Comparison of ENCODE assay signal across 8 mouse cellular contexts in the genomic region with DNA sequence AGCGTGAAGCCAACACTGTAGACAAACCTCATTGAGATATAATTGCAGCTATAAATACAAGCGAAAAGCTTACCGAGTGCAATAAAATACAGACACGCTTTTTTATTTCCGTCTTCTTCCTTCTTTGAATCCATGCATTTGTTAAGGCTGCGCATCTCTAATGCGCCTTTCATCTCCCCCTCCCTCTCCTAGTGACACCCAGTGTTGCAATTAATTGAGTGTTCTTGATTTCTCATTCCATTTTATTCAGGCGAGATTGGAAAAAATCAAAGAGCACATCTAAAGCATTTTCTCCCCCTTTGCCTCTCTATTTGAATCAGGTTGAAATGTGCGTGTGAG.
DNase-seq lines count a peak whose midpoint lies in the region; ATAC-seq and TF ChIP-seq lines count a peak whose summit lies in the region.

No protein-coding gene starts in this region.

- peaks cover 30% of the 10 kb centered on the region for H3K27me3 ChIP-seq in heart, embryonic 16.5 days (ENCODE audit: control insufficient read depth, insufficient read depth, low read length)
- H3K27me3 ChIP-seq in hindbrain, embryonic 11.5 days (ENCODE audit: control insufficient read depth, insufficient read depth, low read length): peaks cover 3% of the 10 kb centered on the region; the same call in 1 of the 2 replicates
- H3K27me3 ChIP-seq in midbrain, embryonic 12.5 days: peaks cover 39% of the 10 kb centered on the region

- intact Hi-C loops in heart, postnatal 14 days (cut with DNase I): no loop called here

- no peak for TF ChIP-seq CTCF in cortical plate, adult 2 months (IDR thresholded peaks at IDR 0.05; ENCODE audit: extremely low read depth, insufficient read depth, low read length)

- no peaks in the 10 kb centered on the region for H3K36me3 ChIP-seq in heart, embryonic 16.5 days (ENCODE audit: control insufficient read depth, insufficient read depth)
- H3K36me3 ChIP-seq in hindbrain, embryonic 11.5 days (ENCODE audit: control insufficient read depth, insufficient read depth, low read length): no peaks in the 10 kb centered on the region
- H3K36me3 ChIP-seq in midbrain, embryonic 12.5 days: no peaks in the 10 kb centered on the region

- 8% methylated on average over 9 of the region's 9 CpGs for WGBS in heart, embryonic 16.5 days
- 2% methylated on average over 9 of the region's 9 CpGs for WGBS in hindbrain, embryonic 11.5 days
- 2% methylated on average over 9 of the region's 9 CpGs for WGBS in midbrain, embryonic 12.5 days

- H3K4me1 ChIP-seq in heart, embryonic 16.5 days (ENCODE audit: control insufficient read depth, insufficient read depth, low read length): 0 out of 2 replicates have a peak, but pooled peaks cover 5% of the 10 kb centered on the region
- H3K4me1 ChIP-seq in cortical plate, adult 2 months (ENCODE audit: control insufficient read depth, insufficient read depth, low read length): no peaks in the 10 kb centered on the region
- H3K4me1 ChIP-seq in hindbrain, embryonic 11.5 days (replicated peaks; ENCODE audit: control insufficient read depth, insufficient read depth, low read length): peaks cover 11% of the 10 kb centered on the region
- H3K4me1 ChIP-seq in midbrain, embryonic 12.5 days: peaks cover 45% of the 10 kb centered on the region

- TF ChIP-seq POLR2A in cortical plate, adult 2 months (IDR thresholded peaks at IDR 0.05; ENCODE audit: extremely low read depth, insufficient read depth, low read length): no peak

- peak overlapping the region; percentile 39 for H3K4me3 ChIP-seq in heart, embryonic 16.5 days (ENCODE audit: low read length)
- H3K4me3 ChIP-seq in cortical plate, adult 2 months (ENCODE audit: insufficient read depth, low read length): peak overlapping the region; percentile 26; the same call in 1 of the 2 replicates
- H3K4me3 ChIP-seq in hindbrain, embryonic 11.5 days (ENCODE audit: low read depth, low read length): no peak overlapping the region
- peak overlapping the region; percentile 24 for H3K4me3 ChIP-seq in midbrain, embryonic 12.5 days

- peak overlapping the region; percentile 59 for H3K4me2 ChIP-seq in heart, embryonic 16.5 days (ENCODE audit: low read depth, low read length)
- H3K4me2 ChIP-seq in hindbrain, embryonic 11.5 days (replicated peaks; ENCODE audit: low read depth, low read length): peak overlapping the region; percentile 31
- peak overlapping the region; percentile 55 for H3K4me2 ChIP-seq in midbrain, embryonic 12.5 days (replicated peaks)

- DNase-seq in heart, postnatal 14 days: no peak
- no peak for DNase-seq in hindbrain, embryonic 11.5 days (ENCODE audit: low spot score)
- no peak for DNase-seq in thymus, postnatal 0 days (ENCODE audit: low spot score)
- DNase-seq in retina, postnatal 1 day: no peak
- DNase-seq in right cerebral cortex, postnatal 10 days (ENCODE audit: low spot score in 2 of 2): no peak

- ATAC-seq in heart, embryonic 16.5 days (replicated peaks; ENCODE audit: extremely low read depth, insufficient read depth, low FRiP score): no peak
- ATAC-seq in hindbrain, embryonic 11.5 days (ENCODE audit: low FRiP score): no peak; the same call in 1 of the 2 replicates
- peak; percentile 45 for ATAC-seq in midbrain, embryonic 12.5 days (ENCODE audit: low FRiP score, low read depth)

- no peaks in the 10 kb centered on the region for H3K9me3 ChIP-seq in heart, embryonic 16.5 days (replicated peaks; ENCODE audit: control insufficient read depth, low read length)
- no peaks in the 10 kb centered on the region for H3K9me3 ChIP-seq in hindbrain, embryonic 11.5 days (ENCODE audit: control insufficient read depth, low read length)
- no peaks in the 10 kb centered on the region for H3K9me3 ChIP-seq in midbrain, embryonic 12.5 days

- no peak overlapping the region for H3K27ac ChIP-seq in heart, embryonic 16.5 days (ENCODE audit: low read length)
- H3K27ac ChIP-seq in cortical plate, adult 2 months (ENCODE audit: insufficient read depth, low read length): no peak overlapping the region
- H3K27ac ChIP-seq in hindbrain, embryonic 11.5 days (ENCODE audit: low read depth, low read length): peak overlapping the region; percentile 56; the same call in 1 of the 2 replicates
- H3K27ac ChIP-seq in midbrain, embryonic 12.5 days (replicated peaks): peak overlapping the region; percentile 88

- H3K9ac ChIP-seq in heart, embryonic 16.5 days (ENCODE audit: low read length): no peak overlapping the region
- no peak overlapping the region for H3K9ac ChIP-seq in hindbrain, embryonic 11.5 days (ENCODE audit: low read depth, low read length)
- no peak overlapping the region for H3K9ac ChIP-seq in midbrain, embryonic 12.5 days (replicated peaks)

Comparison
In these comparisons a context has a peak if more than half of its experiments do, and no peak if none do; other contexts are left out.
1. H3K27ac ChIP-seq: peak in hindbrain, embryonic 11.5 days (single experiment) and midbrain, embryonic 12.5 days (single experiment); none in heart, embryonic 16.5 days (single experiment) and cortical plate, adult 2 months (single experiment).
2. Peak in every context shown above with its lines, with median percentiles within 50 percentile points of each other: H3K4me2 ChIP-seq.